Mouse (Mus musculus): ENCODE measurements around the gene Itm2c. TPM values are rescaled to one million over a fixed set of nuclear protein-coding genes. Genes with fewer than 3 reads are reported as not detected.

Gene Itm2c
- polyA plus RNA-seq, 1 experiment from 2014 or later, result 137 TPM

- H3K9me3 ChIP-seq (ENCODE audit: control insufficient read depth, low read depth, low read length), result no peaks in the 10 kb centered on the region
- H3K27me3 ChIP-seq (ENCODE audit: control insufficient read depth, insufficient read depth, low read length), result no peaks in the 10 kb centered on the region
- peak overlapping the region; percentile 80; the same call in 1 of the 2 replicates for H3K27ac ChIP-seq (ENCODE audit: low read length)
- ATAC-seq (ENCODE audit: insufficient number of reproducible peaks, insufficient read depth, low FRiP score, low read depth), result peak; percentile 46; the same call in 1 of the 2 replicates
- no peaks in the 10 kb centered on the region; the same call in 1 of the 2 replicates for H3K36me3 ChIP-seq (ENCODE audit: control insufficient read depth, insufficient read depth, low read length)
- peak overlapping the region; percentile 71 for H3K9ac ChIP-seq (replicated peaks; ENCODE audit: low read depth, low read length)
- WGBS, result 6% methylated on average over 15 of the region's 15 CpGs
- H3K4me3 ChIP-seq (ENCODE audit: low read depth, low read length), result peak overlapping the region; percentile 79
- H3K4me2 ChIP-seq (replicated peaks; ENCODE audit: low read depth, low read length), result peak overlapping the region; percentile 78
- peaks cover 48% of the 10 kb centered on the region for H3K4me1 ChIP-seq (ENCODE audit: control insufficient read depth, insufficient read depth, low read length)
These were observed 1.3 kb downstream of the Itm2c start for GRCm38 (mm10) chr1:85895391-85895837.

- no peaks in the 10 kb centered on the region for H3K9me3 ChIP-seq (ENCODE audit: control insufficient read depth, low read depth, low read length)
- H3K4me3 ChIP-seq (ENCODE audit: low read depth, low read length), result peak overlapping the region; percentile 79
- H3K27ac ChIP-seq (ENCODE audit: low read length), result peak overlapping the region; percentile 80; the same call in 1 of the 2 replicates
- H3K27me3 ChIP-seq (ENCODE audit: control insufficient read depth, insufficient read depth, low read length), result no peaks in the 10 kb centered on the region
- peak overlapping the region; percentile 78 for H3K4me2 ChIP-seq (replicated peaks; ENCODE audit: low read depth, low read length)
- H3K36me3 ChIP-seq (ENCODE audit: control insufficient read depth, insufficient read depth, low read length), result no peaks in the 10 kb centered on the region; the same call in 1 of the 2 replicates
- H3K9ac ChIP-seq (replicated peaks; ENCODE audit: low read depth, low read length), result no peak overlapping the region
- 79% methylated on average over 5 of the region's 5 CpGs for WGBS
- ATAC-seq (ENCODE audit: insufficient number of reproducible peaks, insufficient read depth, low FRiP score, low read depth), result no peak
- peaks cover 54% of the 10 kb centered on the region for H3K4me1 ChIP-seq (ENCODE audit: control insufficient read depth, insufficient read depth, low read length)
These were observed 2.0 kb downstream of the Itm2c start for GRCm38 (mm10) chr1:85896110-85896509.

GRCm38 (mm10) chr1:85896781-85897700 lies 3.0 kb downstream of the Itm2c start:
- Histone ChIP-seq H3K4me2 (replicated peaks; ENCODE audit: low read depth, low read length) (peak overlapping the region; percentile 78), H3K9me3 (ENCODE audit: control insufficient read depth, low read depth, low read length) (no peaks in the 10 kb centered on the region), H3K9ac (replicated peaks; ENCODE audit: low read depth, low read length) (0 out of 2 replicates have a peak overlapping the region, but pooled peaks have one; percentile 7), H3K36me3 (ENCODE audit: control insufficient read depth, insufficient read depth, low read length) (no peaks in the 10 kb centered on the region; the same call in 1 of the 2 replicates), H3K27me3 (ENCODE audit: control insufficient read depth, insufficient read depth, low read length) (no peaks in the 10 kb centered on the region), H3K4me1 (ENCODE audit: control insufficient read depth, insufficient read depth, low read length) (peaks cover 63% of the 10 kb centered on the region), H3K4me3 (ENCODE audit: low read depth, low read length) (no peak overlapping the region), H3K27ac (ENCODE audit: low read length) (peak overlapping the region; percentile 83)
- WGBS, result 57% methylated on average over 12 of the region's 12 CpGs
- ATAC-seq (ENCODE audit: insufficient number of reproducible peaks, insufficient read depth, low FRiP score, low read depth), result no peak

GRCm38 (mm10) chr1:85897901-85898760 lies 4.0 kb downstream of the Itm2c start:
- Histone ChIP-seq H3K9ac (replicated peaks; ENCODE audit: low read depth, low read length) (no peak overlapping the region), H3K4me3 (ENCODE audit: low read depth, low read length) (no peak overlapping the region), H3K4me2 (replicated peaks; ENCODE audit: low read depth, low read length) (peak overlapping the region; percentile 17; the same call in 1 of the 2 replicates), H3K27ac (ENCODE audit: low read length) (peak overlapping the region; percentile 83), H3K36me3 (ENCODE audit: control insufficient read depth, insufficient read depth, low read length) (peaks cover 4% of the 10 kb centered on the region; the same call in 1 of the 2 replicates), H3K27me3 (ENCODE audit: control insufficient read depth, insufficient read depth, low read length) (no peaks in the 10 kb centered on the region), H3K4me1 (ENCODE audit: control insufficient read depth, insufficient read depth, low read length) (peaks cover 71% of the 10 kb centered on the region), H3K9me3 (ENCODE audit: control insufficient read depth, low read depth, low read length) (no peaks in the 10 kb centered on the region)
- 0 out of 2 replicates have a peak, but pooled peaks have one; percentile 2 for ATAC-seq (ENCODE audit: insufficient number of reproducible peaks, insufficient read depth, low FRiP score, low read depth)
- WGBS, result 8% methylated on average over 8 of the region's 8 CpGs

- peaks cover 71% of the 10 kb centered on the region for H3K4me1 ChIP-seq (ENCODE audit: control insufficient read depth, insufficient read depth, low read length)
- peak overlapping the region; percentile 83 for H3K27ac ChIP-seq (ENCODE audit: low read length)
- no peak for ATAC-seq (ENCODE audit: insufficient number of reproducible peaks, insufficient read depth, low FRiP score, low read depth)
- no peak overlapping the region for H3K9ac ChIP-seq (replicated peaks; ENCODE audit: low read depth, low read length)
- 50% methylated on average over 12 of the region's 12 CpGs for WGBS
- H3K9me3 ChIP-seq (ENCODE audit: control insufficient read depth, low read depth, low read length), result no peaks in the 10 kb centered on the region
- H3K4me3 ChIP-seq (ENCODE audit: low read depth, low read length), result no peak overlapping the region
- no peaks in the 10 kb centered on the region for H3K27me3 ChIP-seq (ENCODE audit: control insufficient read depth, insufficient read depth, low read length)
- H3K36me3 ChIP-seq (ENCODE audit: control insufficient read depth, insufficient read depth, low read length), result peaks cover 10% of the 10 kb centered on the region; the same call in 1 of the 2 replicates
- peak overlapping the region; percentile 17; the same call in 1 of the 2 replicates for H3K4me2 ChIP-seq (replicated peaks; ENCODE audit: low read depth, low read length)
These were observed 4.8 kb downstream of the Itm2c start for GRCm38 (mm10) chr1:85898761-85899387.

- no peaks in the 10 kb centered on the region for H3K9me3 ChIP-seq (ENCODE audit: control insufficient read depth, low read depth, low read length)
- H3K4me3 ChIP-seq (ENCODE audit: low read depth, low read length), result no peak overlapping the region
- no peak overlapping the region for H3K9ac ChIP-seq (replicated peaks; ENCODE audit: low read depth, low read length)
- no peaks in the 10 kb centered on the region for H3K27me3 ChIP-seq (ENCODE audit: control insufficient read depth, insufficient read depth, low read length)
- H3K4me1 ChIP-seq (ENCODE audit: control insufficient read depth, insufficient read depth, low read length), result peaks cover 71% of the 10 kb centered on the region
- no peak for ATAC-seq (ENCODE audit: insufficient number of reproducible peaks, insufficient read depth, low FRiP score, low read depth)
- no peak overlapping the region for H3K4me2 ChIP-seq (replicated peaks; ENCODE audit: low read depth, low read length)
- H3K36me3 ChIP-seq (ENCODE audit: control insufficient read depth, insufficient read depth, low read length), result peaks cover 12% of the 10 kb centered on the region; the same call in 1 of the 2 replicates
- no peak overlapping the region; the same call in 1 of the 2 replicates for H3K27ac ChIP-seq (ENCODE audit: low read length)
These were observed 5.3 kb downstream of the Itm2c start for GRCm38 (mm10) chr1:85899388-85899761.

GRCm38 (mm10) chr1:85900521-85901333 lies 6.6 kb downstream of the Itm2c start:
- no peak overlapping the region for H3K4me2 ChIP-seq (replicated peaks; ENCODE audit: low read depth, low read length)
- no peaks in the 10 kb centered on the region for H3K27me3 ChIP-seq (ENCODE audit: control insufficient read depth, insufficient read depth, low read length)
- peaks cover 25% of the 10 kb centered on the region for H3K36me3 ChIP-seq (ENCODE audit: control insufficient read depth, insufficient read depth, low read length)
- H3K9me3 ChIP-seq (ENCODE audit: control insufficient read depth, low read depth, low read length), result no peaks in the 10 kb centered on the region
- H3K9ac ChIP-seq (replicated peaks; ENCODE audit: low read depth, low read length), result no peak overlapping the region
- peaks cover 66% of the 10 kb centered on the region for H3K4me1 ChIP-seq (ENCODE audit: control insufficient read depth, insufficient read depth, low read length)
- 60% methylated on average over 7 of the region's 7 CpGs for WGBS
- ATAC-seq (ENCODE audit: insufficient number of reproducible peaks, insufficient read depth, low FRiP score, low read depth), result no peak
- no peak overlapping the region for H3K27ac ChIP-seq (ENCODE audit: low read length)
- H3K4me3 ChIP-seq (ENCODE audit: low read depth, low read length), result no peak overlapping the region
